Mouse (Mus musculus) C2C12 (cell line): ENCODE data around the gene Gm29427.

Experiments used
- CTCF ChIP-seq: IDR thresholded peaks from one replicate; pipeline ENCODE4 v1.5.1; 2011; ENCODE audit not compliant: control insufficient read depth, insufficient read depth, insufficient read length
- MYOG ChIP-seq: IDR thresholded peaks from one replicate; pipeline ENCODE4 v1.6.1; 2011; ENCODE audit not compliant: control insufficient read depth, insufficient read length; ENCODE audit errors: extremely low read depth
- USF1 ChIP-seq: IDR thresholded peaks from one replicate; pipeline ENCODE4 v1.6.1; 2011; ENCODE audit warnings: low read depth, mild to moderate bottlenecking, control low read depth, moderate library complexity

GRCm38 (mm10) chr1:130759689-130760088 lies 44.1 kb upstream of the Gm29427 start:
- TF ChIP-seq CTCF (no peak), USF1 (no peak), MYOG (no peak)
